In the genomic region with DNA sequence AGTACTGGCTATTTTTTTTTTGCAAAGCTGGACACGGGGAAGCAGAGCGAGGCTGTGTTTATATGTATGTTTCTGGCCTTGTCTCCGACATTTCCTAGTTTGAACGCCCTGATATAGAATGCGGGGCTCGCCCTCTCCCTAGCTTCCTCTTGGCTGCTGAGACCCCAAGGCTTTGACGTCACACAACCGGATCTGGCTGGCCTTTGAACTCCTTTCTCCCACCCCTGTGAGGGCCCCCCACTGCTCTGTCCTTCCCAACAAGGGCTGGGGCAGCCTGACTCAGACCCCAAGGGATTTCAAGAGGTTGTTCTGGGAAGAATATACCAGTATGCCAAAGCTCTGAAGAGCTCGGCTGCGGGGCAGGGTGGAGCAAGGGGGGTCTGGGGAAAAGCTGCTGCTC, we compare ENCODE assay signal across 8 mouse cellular contexts. TPM values are rescaled to one million over a fixed set of nuclear protein-coding genes. Genes with fewer than 3 reads are reported as not detected.
DNase-seq lines count a peak whose midpoint lies in the region; ATAC-seq lines count a peak whose summit lies in the region.

No protein-coding gene starts in this region.

- H3K36me3 ChIP-seq in embryonic facial prominence, embryonic 10.5 days (replicated peaks) = no peaks in the 10 kb centered on the region
- H3K36me3 ChIP-seq in heart, embryonic 11.5 days (ENCODE audit: control insufficient read depth, insufficient read depth, low read length) = no peaks in the 10 kb centered on the region
- no peaks in the 10 kb centered on the region for H3K36me3 ChIP-seq in stomach, embryonic 15.5 days

- peak overlapping the region; percentile 74 for H3K9ac ChIP-seq in heart, embryonic 11.5 days (ENCODE audit: low read depth, low read length)
- no peak overlapping the region for H3K9ac ChIP-seq in stomach, embryonic 15.5 days

- WGBS in embryonic facial prominence, embryonic 10.5 days = 2% methylated on average over 10 of the region's 10 CpGs
- WGBS in heart, embryonic 11.5 days (ENCODE audit: insufficient replicate concordance) = under 1% methylated on average over 10 of the region's 10 CpGs
- 3% methylated on average over 10 of the region's 10 CpGs for WGBS in stomach, embryonic 15.5 days

- DNase-seq in adipocyte (ENCODE audit: low spot score) = peak; percentile 84
- DNase-seq in embryonic facial prominence, embryonic 10.5 days (ENCODE audit: low spot score) = peak; percentile 74
- DNase-seq in kidney, postnatal 10 days = peak; percentile 82
- peak; percentile 81 to 87 for DNase-seq in lung, postnatal 4 days
- no peak for DNase-seq in right cerebral cortex, postnatal 36 days (ENCODE audit: low spot score in 2 of 2)

- H3K4me1 ChIP-seq in embryonic facial prominence, embryonic 10.5 days = peaks cover 35% of the 10 kb centered on the region
- peaks cover 11% of the 10 kb centered on the region for H3K4me1 ChIP-seq in heart, embryonic 11.5 days (ENCODE audit: control insufficient read depth, insufficient read depth, low read length)
- H3K4me1 ChIP-seq in stomach, embryonic 15.5 days = peaks cover 27% of the 10 kb centered on the region; the same call in 1 of the 2 replicates

- peaks cover 12% of the 10 kb centered on the region for H3K27me3 ChIP-seq in embryonic facial prominence, embryonic 10.5 days (replicated peaks; ENCODE audit: low read depth, poor library complexity, severe bottlenecking)
- peaks cover 2% of the 10 kb centered on the region; the same call in 1 of the 2 replicates for H3K27me3 ChIP-seq in heart, embryonic 11.5 days (ENCODE audit: control insufficient read depth, insufficient read depth, low read length)
- H3K27me3 ChIP-seq in stomach, embryonic 15.5 days (replicated peaks) = no peaks in the 10 kb centered on the region

- H3K4me3 ChIP-seq in embryonic facial prominence, embryonic 10.5 days = peak overlapping the region; percentile 54
- peak overlapping the region; percentile 53 for H3K4me3 ChIP-seq in heart, embryonic 11.5 days (ENCODE audit: low read depth, low read length)
- H3K4me3 ChIP-seq in stomach, embryonic 15.5 days (replicated peaks) = peak overlapping the region; percentile 42

- peak overlapping the region; percentile 77 for H3K4me2 ChIP-seq in heart, embryonic 11.5 days
- H3K4me2 ChIP-seq in stomach, embryonic 15.5 days = peak overlapping the region; percentile 59

- H3K9me3 ChIP-seq in embryonic facial prominence, embryonic 10.5 days = no peaks in the 10 kb centered on the region
- no peaks in the 10 kb centered on the region for H3K9me3 ChIP-seq in heart, embryonic 11.5 days (replicated peaks; ENCODE audit: control insufficient read depth, low read length)
- no peaks in the 10 kb centered on the region for H3K9me3 ChIP-seq in stomach, embryonic 15.5 days

- peak; percentile 56; the same call in 1 of the 2 replicates for ATAC-seq in heart, embryonic 11.5 days (replicated peaks; ENCODE audit: insufficient number of reproducible peaks, low FRiP score, low TSS enrichment)
- peak; percentile 65 for ATAC-seq in stomach, embryonic 15.5 days (ENCODE audit: insufficient read depth, low FRiP score, low read depth)
- ATAC-seq in frontal cortex, adult (ENCODE audit: low TSS enrichment) = no peak

- peak overlapping the region; percentile 81 for H3K27ac ChIP-seq in embryonic facial prominence, embryonic 10.5 days (replicated peaks)
- H3K27ac ChIP-seq in heart, embryonic 11.5 days (ENCODE audit: low read depth, low read length) = peak overlapping the region; percentile 71
- peak overlapping the region; percentile 90 for H3K27ac ChIP-seq in stomach, embryonic 15.5 days

RNA-seq across cellular contexts. Expression of a gene that starts 48.4 kb away (rescaled TPM):
- 94.3 and 96.0 TPM in 2 replicates for polyA plus RNA-seq in embryonic facial prominence, embryonic 10.5 days (2016; fragmentation: Nextera tagmentation; extraction: Ambion mirVana)
- polyA plus RNA-seq in heart, embryonic 11.5 days (2014; fragmentation: Nextera tagmentation; extraction: Ambion mirVana) = 46.0 and 52.0 TPM in 2 replicates
- 52.1 and 56.3 TPM in 2 replicates for polyA plus RNA-seq in stomach, embryonic 15.5 days (2015; fragmentation: Nextera tagmentation; extraction: Ambion mirVana)

RNA-seq across cellular contexts. Expression of a gene that starts 48.5 kb away (rescaled TPM):
- polyA plus RNA-seq in embryonic facial prominence, embryonic 10.5 days (2016; fragmentation: Nextera tagmentation; extraction: Ambion mirVana) = 36.5 and 37.5 TPM in 2 replicates
- 20.3 and 21.1 TPM in 2 replicates for polyA plus RNA-seq in heart, embryonic 11.5 days (2014; fragmentation: Nextera tagmentation; extraction: Ambion mirVana)
- polyA plus RNA-seq in stomach, embryonic 15.5 days (2015; fragmentation: Nextera tagmentation; extraction: Ambion mirVana) = 32.0 and 32.2 TPM in 2 replicates

RNA-seq across cellular contexts. Expression of a gene that starts 49.5 kb away (rescaled TPM):
- polyA plus RNA-seq in embryonic facial prominence, embryonic 10.5 days (2016; fragmentation: Nextera tagmentation; extraction: Ambion mirVana) = 4.4 and 4.9 TPM in 2 replicates
- polyA plus RNA-seq in heart, embryonic 11.5 days (2014; fragmentation: Nextera tagmentation; extraction: Ambion mirVana) = 35.3 and 38.1 TPM in 2 replicates
- 146 and 174 TPM in 2 replicates for polyA plus RNA-seq in stomach, embryonic 15.5 days (2015; fragmentation: Nextera tagmentation; extraction: Ambion mirVana)

Comparison
In these comparisons a context has a peak if more than half of its experiments do, and no peak if none do; other contexts are left out.
1. DNase-seq: peak in adipocyte (single experiment), embryonic facial prominence, embryonic 10.5 days (single experiment), kidney, postnatal 10 days (single experiment) and lung, postnatal 4 days (2 of 2); none in right cerebral cortex, postnatal 36 days (0 of 2).
2. Peak in every context shown above with its lines, with median percentiles within 50 percentile points of each other: H3K27ac ChIP-seq and H3K4me3 ChIP-seq.